Comparison of ENCODE assay signal across 9 mouse cellular contexts in genomic region chr11:115858354-115858753, GRCm38 (mm10). TPM values are rescaled to one million over a fixed set of nuclear protein-coding genes. Genes with fewer than 3 reads are reported as not detected.
DNase-seq lines count a peak whose midpoint lies in the region; ATAC-seq lines count a peak whose summit lies in the region.
"Had no signal": no experiment of that assay in that cellular context is flagged by ENCODE, and none has a peak within 500 bp of the region (broad histone marks: within the 10 kb centered on the region; RNA-seq: fewer than 3 reads in every experiment).

Gene Myo15b (plus strand): TSS chr11:115858406.

- H3K4me2 ChIP-seq in heart, embryonic 16.5 days (ENCODE audit: low read depth, low read length) = peak within 1 kb of the TSS; percentile 79
- peak within 1 kb of the TSS; percentile 44 for H3K4me2 ChIP-seq in hindbrain, embryonic 16.5 days (ENCODE audit: low read length)
- peak within 1 kb of the TSS; percentile 49 for H3K4me2 ChIP-seq in midbrain, embryonic 16.5 days (ENCODE audit: low read length)

- H3K4me3 ChIP-seq in heart, embryonic 16.5 days (ENCODE audit: low read length) = peak within 1 kb of the TSS; percentile 56
- peak within 1 kb of the TSS; percentile 48 for H3K4me3 ChIP-seq in brown adipose tissue, adult 24 weeks (ENCODE audit: insufficient read depth, low read depth, low read length)
- peak within 1 kb of the TSS; percentile 29 for H3K4me3 ChIP-seq in hindbrain, embryonic 16.5 days (ENCODE audit: low read length)
- H3K4me3 ChIP-seq in midbrain, embryonic 16.5 days (ENCODE audit: low read depth, low read length) = peak within 1 kb of the TSS; percentile 29

- intact Hi-C loops in heart, postnatal 14 days (cut with DNase I) = loop anchor here (2.0 kb wide), 2 partner anchors 44 to 136 kb away; partner anchors contain the start of gene Tsen54
- intact Hi-C loops in left cerebral cortex, postnatal 10 days (cut with DNase I) = no loop called here

- WGBS in heart, embryonic 16.5 days = 17% methylated on average over 27 of the region's 27 CpGs
- 10% methylated on average over 27 of the region's 27 CpGs for WGBS in hindbrain, embryonic 16.5 days
- 12% methylated on average over 27 of the region's 27 CpGs for WGBS in midbrain, embryonic 16.5 days

- peak within 1 kb of the TSS; percentile 69 for H3K9ac ChIP-seq in heart, embryonic 16.5 days (ENCODE audit: low read length)
- H3K9ac ChIP-seq in hindbrain, embryonic 16.5 days (ENCODE audit: low read depth, low read length) = peak within 1 kb of the TSS; percentile 52; the same call in 1 of the 2 replicates
- 0 out of 2 replicates have a peak within 1 kb of the TSS, but pooled peaks have one; percentile 13 for H3K9ac ChIP-seq in midbrain, embryonic 16.5 days (ENCODE audit: low read depth, low read length)

- peaks cover 4% of the 10 kb centered on the region for H3K9me3 ChIP-seq in heart, embryonic 16.5 days (replicated peaks; ENCODE audit: control insufficient read depth, low read length)
- H3K9me3 ChIP-seq in hindbrain, embryonic 16.5 days (ENCODE audit: control insufficient read depth, low read length) = no peaks in the 10 kb centered on the region
- H3K9me3 ChIP-seq in midbrain, embryonic 16.5 days (replicated peaks; ENCODE audit: control insufficient read depth, low read length, poor library complexity, severe bottlenecking) = no peaks in the 10 kb centered on the region

- peaks cover 15% of the 10 kb centered on the region for H3K4me1 ChIP-seq in heart, embryonic 16.5 days (ENCODE audit: control insufficient read depth, insufficient read depth, low read length)
- peaks cover 3% of the 10 kb centered on the region; the same call in 1 of the 2 replicates for H3K4me1 ChIP-seq in brown adipose tissue, adult 24 weeks (ENCODE audit: control insufficient read depth, insufficient read depth, insufficient read length, low read length)
- H3K4me1 ChIP-seq in hindbrain, embryonic 16.5 days (ENCODE audit: control insufficient read depth, insufficient read depth, low read depth, low read length) = peaks cover 7% of the 10 kb centered on the region
- H3K4me1 ChIP-seq in midbrain, embryonic 16.5 days (ENCODE audit: control insufficient read depth, insufficient read depth, low read length) = peaks cover 4% of the 10 kb centered on the region; the same call in 1 of the 2 replicates

- peaks cover 2% of the 10 kb centered on the region; the same call in 1 of the 2 replicates for H3K36me3 ChIP-seq in heart, embryonic 16.5 days (ENCODE audit: control insufficient read depth, insufficient read depth)
- H3K36me3 ChIP-seq in hindbrain, embryonic 16.5 days (ENCODE audit: control insufficient read depth, insufficient read depth, low read length) = no peaks in the 10 kb centered on the region
- H3K36me3 ChIP-seq in midbrain, embryonic 16.5 days (ENCODE audit: control insufficient read depth, insufficient read depth, low read length) = no peaks in the 10 kb centered on the region

- DNase-seq in heart, postnatal 14 days = no peak
- no peak for DNase-seq in left cerebral cortex, postnatal 10 days (ENCODE audit: extremely low spot score in 1 of 2, low spot score in 2 of 2)
- no peak for DNase-seq in cerebellum, postnatal 14 days
- DNase-seq in urinary bladder, postnatal 36 days (ENCODE audit: low spot score in 2 of 2) = no peak

- no peak for ATAC-seq in heart, embryonic 16.5 days (replicated peaks; ENCODE audit: extremely low read depth, insufficient read depth, low FRiP score)
- no peak for ATAC-seq in hindbrain, embryonic 16.5 days
- ATAC-seq in midbrain, embryonic 16.5 days = no peak
- ATAC-seq: Patski had no signal

- peaks cover 34% of the 10 kb centered on the region for H3K27me3 ChIP-seq in heart, embryonic 16.5 days (ENCODE audit: control insufficient read depth, insufficient read depth, low read length)
- H3K27me3 ChIP-seq in hindbrain, embryonic 16.5 days (replicated peaks; ENCODE audit: control insufficient read depth, insufficient read depth, low read length) = peaks cover 42% of the 10 kb centered on the region
- H3K27me3 ChIP-seq in midbrain, embryonic 16.5 days (ENCODE audit: control insufficient read depth, insufficient read depth, low read depth, low read length) = peaks cover 43% of the 10 kb centered on the region
- H3K27me3 ChIP-seq: Patski had no signal

- no peak within 1 kb of the TSS for H3K27ac ChIP-seq in heart, embryonic 16.5 days (ENCODE audit: low read length)
- H3K27ac ChIP-seq in brown adipose tissue, adult 24 weeks (replicated peaks; ENCODE audit: low read depth, low read length) = no peak within 1 kb of the TSS
- no peak within 1 kb of the TSS for H3K27ac ChIP-seq in hindbrain, embryonic 16.5 days (ENCODE audit: low read depth, low read length)
- no peak within 1 kb of the TSS for H3K27ac ChIP-seq in midbrain, embryonic 16.5 days (ENCODE audit: low read length)

RNA-seq across cellular contexts. Expression of gene Myo15b, which starts in this region (rescaled TPM):
- 0.17 and 1.7 TPM in 2 replicates for polyA plus RNA-seq in heart, embryonic 16.5 days (2015; fragmentation: Nextera tagmentation; extraction: Ambion mirVana)
- under 1 TPM; 0.07 to 0.14 TPM for total RNA-seq in heart, postnatal 14 days (2021)
- not detected in 2 replicates for polyA plus RNA-seq in brown adipose tissue, adult 24 weeks (2012; ENCODE audit: insufficient read depth, insufficient read length, missing spikeins)
- polyA plus RNA-seq in hindbrain, embryonic 16.5 days (2015; fragmentation: Nextera tagmentation; extraction: Ambion mirVana) = 0.16 and 0.31 TPM in 2 replicates
- polyA plus RNA-seq in midbrain, embryonic 16.5 days (2015; fragmentation: Nextera tagmentation; extraction: Ambion mirVana) = 0.09 TPM in 1 of 2 replicates, not detected in the other
- total RNA-seq in left cerebral cortex, postnatal 10 days (2021) = under 1 TPM; 0.17 to 0.93 TPM

Comparison
In these comparisons a context has a peak if more than half of its experiments do, and no peak if none do; other contexts are left out.
1. H3K9ac ChIP-seq: peak in every context shown above with its lines; median percentile 69 in heart, embryonic 16.5 days; 52 in hindbrain, embryonic 16.5 days; 13 in midbrain, embryonic 16.5 days.